Mouse (Mus musculus) cortical plate, adult 2 months (tissue): Measurements from ENCODE around the gene Tomm40. TPM values are rescaled to one million over a fixed set of nuclear protein-coding genes. Genes with fewer than 3 reads are reported as not detected.

Experiments
- H3K27ac ChIP-seq: fragments of 200-500 bp; 2 replicates; pipeline ENCODE4 v1.5.1; 2012; ENCODE audit warnings: low read length, control low read depth, inconsistent platforms; ENCODE audit not compliant: insufficient read depth
- H3K4me1 ChIP-seq: fragments of 200-500 bp; 2 replicates; pipeline ENCODE4 v1.6.1; 2011; ENCODE audit warnings: low read length; ENCODE audit not compliant: control insufficient read depth, insufficient read depth
- H3K4me3 ChIP-seq: fragments of 200-500 bp; 2 replicates; pipeline ENCODE4 v1.5.1; 2011; ENCODE audit warnings: mild to moderate bottlenecking, low read length, control low read depth; ENCODE audit not compliant: insufficient read depth
- CTCF ChIP-seq: fragments of 200-500 bp; IDR thresholded peaks from 2 replicates; pipeline ENCODE4 v1.5.1; 2011; ENCODE audit warnings: mild to moderate bottlenecking, control low read depth, low read length; ENCODE audit not compliant: insufficient read depth; ENCODE audit errors: extremely low read depth
- POLR2A ChIP-seq: fragments of 200-500 bp; IDR thresholded peaks from 2 replicates; pipeline ENCODE4 v1.6.1; 2011; ENCODE audit warnings: mild to moderate bottlenecking, low read length, control low read depth; ENCODE audit not compliant: insufficient read depth; ENCODE audit errors: extremely low read depth
- polyA plus RNA-seq: library from polyadenylated mRNA; depleted of rRNA; stranded (reverse); fragments of >200 nt; gene quantifications from 2 replicates; pipeline ENCODE4 v1.2.3, GENCODE M21; 2012

Tomm40 gene
- polyA plus RNA-seq, 1 experiment, result 108 TPM

DNA sequence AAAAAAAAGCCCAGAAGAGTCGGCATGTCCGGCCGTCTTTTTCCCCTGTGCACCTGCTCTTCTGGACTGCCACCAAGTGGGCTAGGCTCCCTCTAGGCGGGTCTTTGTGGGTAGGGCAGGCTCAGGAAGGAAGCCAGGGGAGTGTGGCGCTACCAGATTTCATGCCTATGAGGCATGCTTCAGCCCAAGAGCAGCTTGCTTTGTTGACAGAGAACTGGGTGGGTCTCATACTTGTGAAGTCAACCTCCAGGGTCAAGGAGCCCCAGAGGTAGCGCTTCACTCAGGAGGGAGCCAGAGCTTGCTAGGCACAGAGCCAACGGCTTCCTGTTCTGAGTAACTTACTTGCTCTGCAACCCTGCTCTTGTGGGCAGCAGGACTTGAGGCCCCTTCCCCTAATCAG lies 38.3 kb upstream of the Tomm40 start:
- Histone ChIP-seq H3K4me3 (no peak overlapping the region), H3K4me1 (no peaks in the 10 kb centered on the region), H3K27ac (no peak overlapping the region)
- no peak for TF ChIP-seq POLR2A
- TF ChIP-seq CTCF, result no peak

DNA sequence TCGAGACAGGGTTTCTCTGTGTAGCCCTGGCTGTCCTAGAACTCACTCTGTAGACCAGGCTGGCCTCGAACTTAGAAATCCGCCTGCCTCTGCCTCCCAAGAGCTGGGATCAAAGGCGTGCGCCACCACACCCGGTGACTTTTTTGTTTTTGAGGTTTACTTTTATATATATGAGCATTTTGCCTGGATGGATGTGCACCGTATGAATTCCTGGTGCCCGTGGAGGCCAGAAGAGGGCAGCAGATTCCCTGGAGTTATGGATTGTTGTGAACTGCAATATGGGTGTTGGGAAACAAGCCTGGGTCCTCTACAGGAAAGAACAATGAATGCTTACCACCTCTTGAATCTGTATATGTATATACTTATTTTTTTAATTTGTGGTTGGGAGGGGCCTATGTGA lies 37.4 kb upstream of the Tomm40 start:
- H3K4me3 ChIP-seq, result no peak overlapping the region

DNA sequence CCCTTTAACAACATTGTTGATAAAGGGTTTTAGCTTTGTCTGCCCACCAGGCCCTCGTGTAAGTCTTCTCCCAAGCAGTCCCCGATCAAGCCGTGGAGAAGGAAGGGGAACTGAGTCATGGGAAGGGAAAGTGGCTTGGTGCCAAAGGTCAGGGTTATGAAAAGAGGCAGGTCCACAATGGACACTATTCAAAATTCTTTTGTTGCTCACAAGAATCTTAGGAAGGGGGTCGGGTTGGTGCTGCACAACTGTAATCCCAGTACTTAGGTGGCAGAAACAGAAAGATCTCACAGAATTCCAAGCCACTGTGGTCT lies 35.8 kb upstream of the Tomm40 start:
- Histone ChIP-seq H3K4me3 (no peak overlapping the region), H3K4me1 (no peaks in the 10 kb centered on the region), H3K27ac (no peak overlapping the region)
- TF ChIP-seq CTCF (no peak), POLR2A (no peak)

More for the DNA sequence above, 37.4 kb upstream of the Tomm40 start:
- H3K27ac ChIP-seq, result no peak overlapping the region
- TF ChIP-seq POLR2A (no peak), CTCF (peak; percentile 19; the same call in 1 of the 2 replicates)
- no peaks in the 10 kb centered on the region for H3K4me1 ChIP-seq

DNA sequence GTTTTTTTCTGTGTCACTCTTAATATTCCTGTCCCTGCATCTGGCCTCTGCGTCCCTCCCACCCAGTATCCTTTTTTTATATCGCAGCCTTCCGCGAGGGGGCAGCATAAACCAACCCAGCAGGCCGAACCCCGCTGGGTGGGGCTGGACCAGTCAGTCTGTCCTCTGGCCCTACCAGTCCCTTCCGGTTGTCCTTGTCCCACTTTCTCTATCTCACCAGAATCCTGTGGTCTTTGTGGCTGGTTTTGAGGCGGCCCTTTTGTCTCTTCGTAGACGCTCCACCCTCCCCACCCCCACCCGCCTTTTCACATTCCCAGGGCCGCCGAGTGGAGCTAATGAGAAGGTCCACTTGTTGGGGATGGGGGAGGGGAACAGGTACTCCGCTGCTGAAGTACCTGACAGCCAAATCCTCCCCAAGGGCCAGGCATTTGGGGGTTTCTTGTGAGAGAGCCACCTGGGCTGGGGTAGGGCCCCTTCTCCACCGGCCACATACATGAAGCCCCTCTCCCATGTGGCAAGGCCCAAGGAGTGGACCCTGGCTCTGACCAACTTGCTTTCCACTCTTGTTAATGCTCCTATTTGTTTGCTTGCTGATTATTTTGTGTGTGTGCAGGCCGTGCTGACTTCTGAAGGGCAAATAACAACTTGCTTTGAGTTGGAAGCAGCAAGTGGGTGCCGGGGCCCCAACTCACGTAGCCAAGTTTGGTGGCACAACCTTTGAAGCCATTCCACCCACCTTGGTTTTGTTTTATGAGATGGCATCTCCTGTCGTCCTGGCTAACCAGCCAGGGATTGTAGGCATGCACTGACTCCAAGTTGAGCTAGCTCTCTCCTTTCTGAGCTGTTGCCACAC lies 35.2 kb upstream of the Tomm40 start, which contains the start of gene Nectin2:
TSS of gene Nectin2 (minus strand) at position 267 of the 853 bp plus-strand sequence.
- Histone ChIP-seq H3K27ac (no peak within 1 kb of the TSS; the same call in 1 of the 2 replicates), H3K4me3 (peak within 1 kb of the TSS; percentile 51), H3K4me1 (no peaks in the 10 kb centered on the region)
- TF ChIP-seq POLR2A (no peak), CTCF (peak; percentile 61; the same call in 1 of the 2 replicates)

- TF ChIP-seq CTCF, result peak; percentile 61
- no peak for TF ChIP-seq POLR2A
- no peaks in the 10 kb centered on the region for H3K4me1 ChIP-seq
- no peak overlapping the region; the same call in 1 of the 2 replicates for H3K27ac ChIP-seq
- peak overlapping the region; percentile 51 for H3K4me3 ChIP-seq
Measured at GRCm38 (mm10) chr7:19749389-19750216, 34.4 kb upstream of the Tomm40 start.

- Histone ChIP-seq H3K4me3 (peak overlapping the region; percentile 51), H3K27ac (no peak overlapping the region), H3K4me1 (no peaks in the 10 kb centered on the region)
- TF ChIP-seq CTCF (no peak), POLR2A (no peak)
Measured at GRCm38 (mm10) chr7:19748219-19749195, 33.3 kb upstream of the Tomm40 start.

DNA sequence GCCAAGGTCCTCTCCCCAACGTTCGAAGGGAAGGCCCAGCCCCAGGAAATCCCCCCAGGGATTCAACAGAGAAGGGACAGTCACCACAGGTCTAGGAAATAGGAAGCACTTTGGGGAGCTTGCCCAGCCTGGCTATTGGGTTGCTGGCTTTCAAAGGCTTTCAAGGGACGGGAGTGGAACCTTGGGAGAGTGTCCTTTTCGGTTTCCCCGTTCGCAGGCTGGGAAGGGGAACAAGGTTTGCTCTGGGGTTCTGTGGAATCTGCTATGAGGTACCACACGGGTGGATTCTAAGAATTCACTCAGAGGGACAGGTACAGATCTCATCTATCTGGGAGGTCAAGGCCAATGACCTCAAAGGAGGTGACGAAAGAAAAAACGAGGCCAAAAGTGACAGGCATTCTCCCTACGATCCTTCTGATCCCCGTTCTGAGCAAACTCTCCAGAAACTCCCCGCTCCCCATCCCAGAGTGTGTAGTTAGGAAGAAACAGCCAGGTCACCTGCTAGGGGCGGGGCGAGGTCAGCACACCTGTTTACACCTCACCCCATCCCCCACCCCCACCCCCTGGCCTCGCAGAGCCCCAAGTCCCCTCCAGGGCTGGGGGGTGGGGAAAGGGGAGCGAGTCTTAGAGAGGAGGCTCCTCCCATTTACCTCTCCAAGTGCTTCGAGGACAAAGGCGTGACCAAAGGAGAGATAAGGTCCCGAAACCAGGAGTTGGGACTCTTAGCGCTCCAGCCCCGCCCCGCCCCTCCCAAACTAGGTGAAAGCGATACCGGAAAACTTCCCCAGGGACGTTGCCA lies 32.4 kb upstream of the Tomm40 start:
- TF ChIP-seq CTCF (no peak), POLR2A (no peak)
- H3K4me1 ChIP-seq, result no peaks in the 10 kb centered on the region
- no peak overlapping the region for H3K27ac ChIP-seq
- H3K4me3 ChIP-seq, result peak overlapping the region; percentile 51; the same call in 1 of the 2 replicates
